Mouse (Mus musculus) neural tube, embryonic 12.5 days (tissue): ENCODE measurements around the gene Dus2. TPM values are rescaled to one million over a fixed set of nuclear protein-coding genes. Genes with fewer than 3 reads are reported as not detected.

ENCODE experiments used
- ATAC-seq: fragments of 200-750 bp; cut with Nextera tagmentation; 2 replicates; pipeline ENCODE4 v1.8.0; 2017; ENCODE audit warnings: low read depth, mild to moderate bottlenecking, moderate TSS enrichment, moderate library complexity; ENCODE audit not compliant: low FRiP score
- H3K27ac ChIP-seq: fragments of 300-500 bp; sonication (generic); 2 replicates; pipeline ENCODE4 v1.5.1; 2016
- H3K27me3 ChIP-seq: fragments of 300-500 bp; sonication (generic); replicated peaks from 2 replicates; pipeline ENCODE4 v1.6.1; 2016; ENCODE audit warnings: mild to moderate bottlenecking
- H3K36me3 ChIP-seq: fragments of 300-500 bp; sonication (generic); 2 replicates; pipeline ENCODE4 v1.6.1; 2016; ENCODE audit warnings: mild to moderate bottlenecking
- H3K4me1 ChIP-seq: fragments of 300-500 bp; sonication (generic); 2 replicates; pipeline ENCODE4 v1.6.1; 2016
- H3K4me2 ChIP-seq: fragments of 300-500 bp; sonication (generic); replicated peaks from 2 replicates; pipeline ENCODE4 v1.6.1; 2016; ENCODE audit warnings: mild to moderate bottlenecking
- H3K4me3 ChIP-seq: fragments of 300-500 bp; sonication (generic); 2 replicates; pipeline ENCODE4 v1.5.1; 2016
- H3K9ac ChIP-seq: fragments of 300-500 bp; sonication (generic); 2 replicates; pipeline ENCODE4 v1.6.1; 2016; ENCODE audit warnings: mild to moderate bottlenecking
- H3K9me3 ChIP-seq: fragments of 300-500 bp; sonication (generic); 2 replicates; pipeline ENCODE4 v1.6.1; 2016; ENCODE audit warnings: mild to moderate bottlenecking
- WGBS: fragments of 180-500 bp; shearing (Covaris S2); methylation state at CpG from one replicate; pipeline ENCODE4 v1.1.7; 2016; 5-methylcytosine and 5-hydroxymethylcytosine counted together
- polyA plus RNA-seq: library from polyadenylated mRNA; unstranded; fragments of >200 nt; fragmentation: Nextera tagmentation; extraction: Ambion mirVana; gene quantifications from 2 replicates; pipeline ENCODE4 v1.2.1, GENCODE M21; 2016

Dus2 gene
- 17.9 and 19.6 TPM in 2 replicates for polyA plus RNA-seq

- Histone ChIP-seq H3K4me1 (no peaks in the 10 kb centered on the region), H3K27ac (no peak within 1 kb of the TSS), H3K4me3 (no peak within 1 kb of the TSS), H3K27me3 (no peaks in the 10 kb centered on the region), H3K9ac (no peak within 1 kb of the TSS), H3K9me3 (no peaks in the 10 kb centered on the region), H3K36me3 (no peaks in the 10 kb centered on the region), H3K4me2 (0 out of 2 replicates have a peak within 1 kb of the TSS, but pooled peaks have one; percentile 20)
- WGBS: 10% methylated on average over 15 of the region's 15 CpGs
- ATAC-seq: peak; percentile 58; the same call in 1 of the 2 replicates
Observed at GRCm38 (mm10) chr8:105990856-105991387, at the start of gene Dus2. Gene Dus2, plus strand, starts transcription at chr8:105991337.

GRCm38 (mm10) chr8:105942026-105942425, 49.1 kb upstream of the Dus2 start:
- no peak overlapping the region for H3K27ac ChIP-seq
- H3K36me3 ChIP-seq: peaks cover 21% of the 10 kb centered on the region; the same call in 1 of the 2 replicates
- no peaks in the 10 kb centered on the region for H3K27me3 ChIP-seq
- no peaks in the 10 kb centered on the region for H3K9me3 ChIP-seq
- H3K9ac ChIP-seq: no peak overlapping the region
- WGBS: 95% methylated on average over 11 of the region's 11 CpGs
- H3K4me1 ChIP-seq: peaks cover 6% of the 10 kb centered on the region; the same call in 1 of the 2 replicates
- ATAC-seq: no peak
- no peak overlapping the region for H3K4me3 ChIP-seq
- H3K4me2 ChIP-seq: no peak overlapping the region

GRCm38 (mm10) chr8:105942542-105942941, 48.6 kb upstream of the Dus2 start:
- H3K4me3 ChIP-seq: no peak overlapping the region
- no peaks in the 10 kb centered on the region for H3K9me3 ChIP-seq
- H3K4me2 ChIP-seq: no peak overlapping the region
- H3K27me3 ChIP-seq: no peaks in the 10 kb centered on the region
- no peak overlapping the region for H3K27ac ChIP-seq
- peaks cover 6% of the 10 kb centered on the region; the same call in 1 of the 2 replicates for H3K4me1 ChIP-seq
- H3K9ac ChIP-seq: no peak overlapping the region
- H3K36me3 ChIP-seq: peaks cover 21% of the 10 kb centered on the region; the same call in 1 of the 2 replicates
- 93% methylated on average over 5 of the region's 5 CpGs for WGBS
- no peak for ATAC-seq

GRCm38 (mm10) chr8:105943321-105943739, 47.8 kb upstream of the Dus2 start, which contains the start of gene Lcat:
Gene Lcat, minus strand, starts transcription at chr8:105943382.
- H3K36me3 ChIP-seq: peaks cover 21% of the 10 kb centered on the region; the same call in 1 of the 2 replicates
- no peak for ATAC-seq
- no peak within 1 kb of the TSS for H3K4me3 ChIP-seq
- no peak within 1 kb of the TSS for H3K9ac ChIP-seq
- no peaks in the 10 kb centered on the region for H3K27me3 ChIP-seq
- no peak within 1 kb of the TSS for H3K27ac ChIP-seq
- 83% methylated on average over 8 of the region's 8 CpGs for WGBS
- no peaks in the 10 kb centered on the region for H3K9me3 ChIP-seq
- H3K4me2 ChIP-seq: no peak within 1 kb of the TSS
- H3K4me1 ChIP-seq: no peaks in the 10 kb centered on the region

- no peak overlapping the region for H3K4me2 ChIP-seq
- ATAC-seq: no peak
- 93% methylated on average over 10 of the region's 10 CpGs for WGBS
- H3K36me3 ChIP-seq: peaks cover 10% of the 10 kb centered on the region; the same call in 1 of the 2 replicates
- no peaks in the 10 kb centered on the region for H3K4me1 ChIP-seq
- no peak overlapping the region for H3K9ac ChIP-seq
- no peak overlapping the region for H3K4me3 ChIP-seq
- H3K27ac ChIP-seq: no peak overlapping the region
- no peaks in the 10 kb centered on the region for H3K9me3 ChIP-seq
- no peaks in the 10 kb centered on the region for H3K27me3 ChIP-seq
Observed at GRCm38 (mm10) chr8:105949350-105949749, 41.8 kb upstream of the Dus2 start.

GRCm38 (mm10) chr8:105951057-105951659, 40.0 kb upstream of the Dus2 start:
- 71% methylated on average over 7 of the region's 7 CpGs for WGBS
- no peak for ATAC-seq
- H3K9ac ChIP-seq: no peak overlapping the region
- H3K27me3 ChIP-seq: no peaks in the 10 kb centered on the region
- no peaks in the 10 kb centered on the region for H3K36me3 ChIP-seq
- no peaks in the 10 kb centered on the region for H3K4me1 ChIP-seq
- H3K4me2 ChIP-seq: no peak overlapping the region
- H3K9me3 ChIP-seq: no peaks in the 10 kb centered on the region
- no peak overlapping the region for H3K27ac ChIP-seq
- H3K4me3 ChIP-seq: no peak overlapping the region

GRCm38 (mm10) chr8:105956556-105956955, 34.6 kb upstream of the Dus2 start:
- Histone ChIP-seq H3K27me3 (no peaks in the 10 kb centered on the region), H3K4me3 (no peak overlapping the region)

GRCm38 (mm10) chr8:105957813-105958212, 33.3 kb upstream of the Dus2 start:
- no peaks in the 10 kb centered on the region for H3K4me1 ChIP-seq
- H3K9ac ChIP-seq: no peak overlapping the region
- no peak overlapping the region for H3K4me3 ChIP-seq
- WGBS: 65% methylated on average over 3 of the region's 4 CpGs
- no peaks in the 10 kb centered on the region for H3K9me3 ChIP-seq
- H3K36me3 ChIP-seq: no peaks in the 10 kb centered on the region
- ATAC-seq: no peak
- no peaks in the 10 kb centered on the region for H3K27me3 ChIP-seq
- H3K4me2 ChIP-seq: no peak overlapping the region
- H3K27ac ChIP-seq: no peak overlapping the region

More at GRCm38 (mm10) chr8:105956556-105956955, 34.6 kb upstream of the Dus2 start:
- ATAC-seq: no peak
- WGBS: 88% methylated on average over 4 of the region's 4 CpGs
- Histone ChIP-seq H3K4me1 (no peaks in the 10 kb centered on the region), H3K9ac (no peak overlapping the region), H3K27ac (no peak overlapping the region), H3K36me3 (no peaks in the 10 kb centered on the region), H3K4me2 (no peak overlapping the region), H3K9me3 (no peaks in the 10 kb centered on the region)

GRCm38 (mm10) chr8:105959350-105959749, 31.8 kb upstream of the Dus2 start:
- no peak for ATAC-seq

GRCm38 (mm10) chr8:105961101-105961500, 30.0 kb upstream of the Dus2 start:
- WGBS: 77% methylated on average over 14 of the region's 14 CpGs
- Histone ChIP-seq H3K36me3 (no peaks in the 10 kb centered on the region), H3K9ac (no peak overlapping the region), H3K27ac (no peak overlapping the region), H3K9me3 (no peaks in the 10 kb centered on the region), H3K27me3 (peaks cover 22% of the 10 kb centered on the region), H3K4me1 (peaks cover 7% of the 10 kb centered on the region; the same call in 1 of the 2 replicates), H3K4me3 (no peak overlapping the region), H3K4me2 (no peak overlapping the region)
- ATAC-seq: no peak

More at GRCm38 (mm10) chr8:105959350-105959749, 31.8 kb upstream of the Dus2 start:
- 90% methylated on average over 7 of the region's 7 CpGs for WGBS
- no peaks in the 10 kb centered on the region for H3K36me3 ChIP-seq
- H3K9ac ChIP-seq: no peak overlapping the region
- H3K4me2 ChIP-seq: no peak overlapping the region
- H3K27ac ChIP-seq: no peak overlapping the region
- no peaks in the 10 kb centered on the region for H3K9me3 ChIP-seq
- H3K4me1 ChIP-seq: no peaks in the 10 kb centered on the region
- no peak overlapping the region for H3K4me3 ChIP-seq
- H3K27me3 ChIP-seq: peaks cover 4% of the 10 kb centered on the region

- ATAC-seq: no peak
- Histone ChIP-seq H3K36me3 (no peaks in the 10 kb centered on the region), H3K27me3 (peaks cover 26% of the 10 kb centered on the region), H3K27ac (no peak overlapping the region), H3K4me2 (no peak overlapping the region), H3K4me3 (no peak overlapping the region), H3K9me3 (no peaks in the 10 kb centered on the region), H3K4me1 (peaks cover 7% of the 10 kb centered on the region; the same call in 1 of the 2 replicates), H3K9ac (no peak overlapping the region)
- 91% methylated on average over 10 of the region's 10 CpGs for WGBS
Observed at GRCm38 (mm10) chr8:105961536-105961935, 29.6 kb upstream of the Dus2 start.

- peaks cover 7% of the 10 kb centered on the region; the same call in 1 of the 2 replicates for H3K4me1 ChIP-seq
Observed at GRCm38 (mm10) chr8:105964506-105965265, 26.5 kb upstream of the Dus2 start.

More at GRCm38 (mm10) chr8:105964506-105965265, 26.5 kb upstream of the Dus2 start:
- no peaks in the 10 kb centered on the region for H3K9me3 ChIP-seq
- no peak overlapping the region for H3K9ac ChIP-seq
- WGBS: 69% methylated on average over 12 of the region's 12 CpGs
- 0 out of 2 replicates have a peak overlapping the region, but pooled peaks have one; percentile 49 for H3K4me3 ChIP-seq
- H3K4me2 ChIP-seq: peak overlapping the region; percentile 74
- H3K27ac ChIP-seq: no peak overlapping the region
- ATAC-seq: no peak
- H3K27me3 ChIP-seq: peaks cover 38% of the 10 kb centered on the region
- H3K36me3 ChIP-seq: no peaks in the 10 kb centered on the region
